ENCODE assay signal across 12 mouse cellular contexts in the genomic region with DNA sequence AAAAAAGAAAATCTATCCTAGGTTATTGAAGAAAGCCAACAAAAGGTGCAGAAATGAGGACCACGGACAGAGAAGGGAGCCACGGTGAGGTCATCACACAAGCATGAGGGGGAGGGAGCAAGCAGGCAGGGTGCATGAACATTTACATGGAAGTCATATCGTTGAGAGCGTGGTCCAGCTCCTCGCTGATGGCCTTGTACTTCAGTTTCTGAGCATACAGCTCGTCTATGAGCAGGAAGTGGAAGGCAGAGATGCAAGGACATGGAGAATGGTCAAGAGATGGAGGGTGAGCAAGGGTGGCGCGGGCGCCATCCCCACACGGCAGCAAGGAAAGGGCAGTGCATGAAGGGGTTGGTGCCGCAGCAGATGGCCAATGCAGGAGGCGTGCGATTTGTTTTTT.
"Had no signal": no experiment of that assay in that cellular context is flagged by ENCODE, and none has a peak within 500 bp of the region (broad histone marks: within the 10 kb centered on the region; RNA-seq: fewer than 3 reads in every experiment).

No protein-coding gene starts in this region.

- H3K4me2 ChIP-seq: limb, embryonic 15.5 days; lung, embryonic 14.5 days; midbrain, embryonic 12.5 days had no signal

- H3K4me1 ChIP-seq: midbrain, embryonic 12.5 days had no signal

- H3K27me3 ChIP-seq: limb, embryonic 15.5 days; midbrain, embryonic 12.5 days had no signal

- H3K9me3 ChIP-seq: limb, embryonic 15.5 days; midbrain, embryonic 12.5 days had no signal

- DNase-seq: kidney, adult 11 months; kidney, adult 9 months; kidney, postnatal 36 days; layer of hippocampus, adult 9-11 months; layer of hippocampus, postnatal 36 days; lung, embryonic 14.5 days; right cerebral cortex, postnatal 14 days; thymus, postnatal 36 days had no signal

- H3K4me3 ChIP-seq: limb, embryonic 15.5 days; midbrain, embryonic 12.5 days had no signal

- ATAC-seq: midbrain, embryonic 16.5 days had no signal

- H3K27ac ChIP-seq: kidney, postnatal 0 days; limb, embryonic 15.5 days; midbrain, embryonic 12.5 days had no signal

- H3K9ac ChIP-seq: limb, embryonic 15.5 days; lung, embryonic 14.5 days; midbrain, embryonic 12.5 days had no signal
